Mouse (Mus musculus) midbrain, embryonic 12.5 days (tissue): ENCODE measurements around the gene Csde1. TPM values are rescaled to one million over a fixed set of nuclear protein-coding genes. Genes with fewer than 3 reads are reported as not detected.

ENCODE experiments used
- ATAC-seq: fragments of 200-750 bp; cut with Nextera tagmentation; 2 replicates; pipeline ENCODE4 v1.8.0; 2017; ENCODE audit warnings: low read depth, moderate TSS enrichment, moderate library complexity; ENCODE audit not compliant: low FRiP score
- H3K27ac ChIP-seq: fragments of 300-500 bp; sonication (generic); replicated peaks from 2 replicates; pipeline ENCODE4 v1.5.1; 2016; ENCODE audit warnings: mild to moderate bottlenecking
- H3K27me3 ChIP-seq: fragments of 300-500 bp; sonication (generic); 2 replicates; pipeline ENCODE4 v1.6.1; 2016; ENCODE audit warnings: mild to moderate bottlenecking
- H3K36me3 ChIP-seq: fragments of 300-500 bp; sonication (generic); 2 replicates; pipeline ENCODE4 v1.6.1; 2016
- H3K4me1 ChIP-seq: fragments of 300-500 bp; sonication (generic); 2 replicates; pipeline ENCODE4 v1.6.1; 2016
- H3K4me2 ChIP-seq: fragments of 300-500 bp; sonication (generic); replicated peaks from 2 replicates; pipeline ENCODE4 v1.6.1; 2016; ENCODE audit warnings: mild to moderate bottlenecking, moderate library complexity
- H3K4me3 ChIP-seq: fragments of 300-500 bp; sonication (generic); 2 replicates; pipeline ENCODE4 v1.5.1; 2016; ENCODE audit warnings: mild to moderate bottlenecking
- H3K9ac ChIP-seq: fragments of 300-500 bp; sonication (generic); replicated peaks from 2 replicates; pipeline ENCODE4 v1.6.1; 2016; ENCODE audit warnings: mild to moderate bottlenecking, moderate library complexity
- H3K9me3 ChIP-seq: fragments of 300-500 bp; sonication (generic); 2 replicates; pipeline ENCODE4 v1.6.1; 2016; ENCODE audit warnings: mild to moderate bottlenecking
- WGBS: fragments of 180-500 bp; shearing (Covaris S2); methylation state at CpG from one replicate; pipeline ENCODE4 v1.1.7; 2016; 5-methylcytosine and 5-hydroxymethylcytosine counted together
- polyA plus RNA-seq: library from polyadenylated mRNA; unstranded; fragments of >200 nt; fragmentation: Nextera tagmentation; extraction: Ambion mirVana; gene quantifications from 2 replicates; pipeline ENCODE4 v1.2.1, GENCODE M21; 2016

The Csde1 gene
- polyA plus RNA-seq, result 493 and 530 TPM in 2 replicates

DNA sequence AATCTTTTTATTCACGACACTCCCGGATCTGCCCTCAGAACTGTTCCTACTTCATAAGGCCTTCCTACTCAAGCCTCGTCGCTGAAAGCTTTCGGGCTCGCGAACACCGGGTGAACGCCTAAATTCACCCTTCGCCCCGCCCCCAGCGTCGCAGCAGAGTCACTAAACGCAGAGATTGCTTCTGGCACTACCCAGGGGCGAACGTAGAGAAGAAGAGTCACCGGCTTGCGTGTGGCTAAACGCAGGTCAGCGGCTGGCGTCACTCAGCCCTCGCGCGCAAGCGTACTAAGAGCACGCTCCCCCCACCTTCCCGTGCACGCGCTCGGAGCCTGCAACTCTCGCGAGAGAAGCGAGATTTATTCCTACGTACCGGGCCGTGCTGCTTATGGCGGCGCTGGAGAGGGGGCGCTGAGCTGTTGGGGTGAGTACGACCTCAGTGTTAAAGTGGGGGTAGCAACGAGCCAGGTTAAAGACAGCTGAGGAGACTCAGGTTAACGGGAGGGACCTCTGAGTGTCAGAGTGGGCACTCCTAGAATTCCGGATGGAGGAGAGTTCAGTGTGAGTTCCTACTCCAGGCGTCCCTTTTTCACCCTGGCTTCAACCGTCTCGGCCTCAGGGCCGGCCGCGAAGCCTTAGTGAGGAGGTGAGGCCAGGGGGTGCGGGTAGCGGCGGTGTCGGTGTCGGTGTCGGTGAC is at the start of gene Csde1:
Csde1 (plus strand) TSS at position 178 of the 694 bp plus-strand sequence.
- H3K9ac ChIP-seq, result peak within 1 kb of the TSS; percentile 81
- no peaks in the 10 kb centered on the region for H3K36me3 ChIP-seq
- ATAC-seq, result peak; percentile 93
- peak within 1 kb of the TSS; percentile 65 for H3K4me2 ChIP-seq
- peaks cover 8% of the 10 kb centered on the region for H3K4me1 ChIP-seq
- H3K27ac ChIP-seq, result peak within 1 kb of the TSS; percentile 90
- H3K4me3 ChIP-seq, result peak within 1 kb of the TSS; percentile 60
- no peaks in the 10 kb centered on the region for H3K9me3 ChIP-seq
- no peaks in the 10 kb centered on the region for H3K27me3 ChIP-seq
- WGBS, result under 1% methylated on average over 55 of the region's 55 CpGs

DNA sequence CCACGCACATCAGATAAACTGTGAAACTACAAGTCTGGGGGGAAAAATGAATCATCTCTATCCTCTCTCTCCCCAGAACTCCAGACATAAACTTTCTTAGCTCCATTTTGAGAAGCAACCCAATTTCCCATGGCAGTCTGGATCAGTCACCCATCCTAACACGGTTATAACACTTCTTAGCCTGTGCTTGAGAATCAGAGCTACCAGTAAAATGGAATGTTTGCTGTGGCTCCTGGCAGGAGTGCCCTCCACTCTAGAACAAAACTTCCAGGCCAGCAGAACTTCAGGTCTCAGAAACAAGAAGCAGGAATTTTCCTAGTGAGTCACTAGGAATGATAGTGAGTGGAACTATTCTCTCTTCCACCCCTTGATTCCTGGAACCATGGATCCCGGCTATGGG is 49.7 kb upstream of the Csde1 start:
- H3K36me3 ChIP-seq, result no peaks in the 10 kb centered on the region
- H3K4me1 ChIP-seq, result peaks cover 7% of the 10 kb centered on the region; the same call in 1 of the 2 replicates
- no peak overlapping the region for H3K4me3 ChIP-seq
- H3K4me2 ChIP-seq, result no peak overlapping the region
- H3K27me3 ChIP-seq, result no peaks in the 10 kb centered on the region
- H3K9me3 ChIP-seq, result no peaks in the 10 kb centered on the region
- ATAC-seq, result no peak
- WGBS, result 96% methylated on average over 3 of the region's 3 CpGs
- H3K9ac ChIP-seq, result no peak overlapping the region
- peak overlapping the region; percentile 49; the same call in 1 of the 2 replicates for H3K27ac ChIP-seq

DNA sequence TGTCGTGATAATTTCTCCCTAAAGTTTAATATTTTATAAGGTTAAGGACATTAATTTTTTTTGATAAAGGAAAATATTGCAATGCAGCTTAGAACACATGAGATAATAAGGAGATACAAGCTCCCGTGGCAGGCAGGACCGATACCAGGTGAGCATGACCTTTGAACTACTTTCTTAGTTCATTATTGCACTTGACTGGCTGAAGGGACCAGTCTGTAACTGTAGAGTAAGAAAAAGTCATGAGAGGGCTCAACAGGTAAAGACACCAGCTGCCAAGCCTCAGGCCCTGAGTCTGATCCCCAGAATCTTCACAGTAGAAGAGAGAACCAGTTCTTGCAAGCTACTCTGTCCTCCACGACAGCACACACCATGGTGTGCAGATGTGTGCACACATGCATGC is 43.3 kb upstream of the Csde1 start:
- H3K4me3 ChIP-seq, result no peak overlapping the region
- no peak overlapping the region for H3K4me2 ChIP-seq
- H3K27ac ChIP-seq, result no peak overlapping the region
- H3K9me3 ChIP-seq, result no peaks in the 10 kb centered on the region
- peaks cover 8% of the 10 kb centered on the region for H3K4me1 ChIP-seq
- H3K36me3 ChIP-seq, result no peaks in the 10 kb centered on the region
- no peak for ATAC-seq
- no peak overlapping the region for H3K9ac ChIP-seq
- WGBS, result 79% methylated on average over 4 of the region's 4 CpGs
- H3K27me3 ChIP-seq, result no peaks in the 10 kb centered on the region

DNA sequence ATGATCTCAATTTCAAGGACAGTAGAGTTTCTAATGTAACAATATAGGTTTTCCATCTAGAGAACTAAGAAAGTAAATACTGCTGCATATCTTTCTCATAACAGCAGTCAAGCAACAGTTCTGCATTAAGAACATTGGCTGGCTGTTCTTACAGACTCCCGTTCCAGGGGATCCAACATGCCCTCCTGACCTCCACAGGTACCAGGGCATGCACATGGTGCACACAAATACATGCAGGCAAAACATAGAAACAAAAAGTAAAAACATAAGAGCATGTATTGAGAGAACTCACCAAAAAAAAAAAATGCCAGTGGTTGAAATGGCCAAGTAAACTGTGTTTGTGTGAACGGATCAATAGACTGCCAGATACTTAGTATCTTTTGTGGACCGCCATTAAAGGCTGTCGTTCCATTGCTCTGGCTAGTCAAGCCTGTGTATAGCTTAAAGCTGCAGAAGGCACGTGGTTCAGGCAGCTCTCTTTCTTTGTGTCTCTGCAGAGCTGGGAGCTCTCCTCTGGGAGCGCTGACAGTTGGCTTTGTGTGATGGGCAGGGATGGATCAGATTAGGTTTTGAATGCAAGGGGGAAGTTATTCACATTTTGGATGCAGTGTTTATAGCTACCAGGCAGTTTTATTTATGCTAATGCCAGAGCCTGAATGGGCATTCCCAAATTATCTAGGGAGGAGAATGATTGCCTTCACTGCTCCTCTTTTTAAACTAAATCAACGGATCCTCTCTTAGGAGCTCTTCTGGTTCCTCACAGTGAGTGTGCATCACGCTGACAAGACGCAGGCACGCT is 40.5 kb upstream of the Csde1 start:
- 11% methylated on average over 10 of the region's 10 CpGs for WGBS
- peak overlapping the region; percentile 16; the same call in 1 of the 2 replicates for H3K4me3 ChIP-seq

DNA sequence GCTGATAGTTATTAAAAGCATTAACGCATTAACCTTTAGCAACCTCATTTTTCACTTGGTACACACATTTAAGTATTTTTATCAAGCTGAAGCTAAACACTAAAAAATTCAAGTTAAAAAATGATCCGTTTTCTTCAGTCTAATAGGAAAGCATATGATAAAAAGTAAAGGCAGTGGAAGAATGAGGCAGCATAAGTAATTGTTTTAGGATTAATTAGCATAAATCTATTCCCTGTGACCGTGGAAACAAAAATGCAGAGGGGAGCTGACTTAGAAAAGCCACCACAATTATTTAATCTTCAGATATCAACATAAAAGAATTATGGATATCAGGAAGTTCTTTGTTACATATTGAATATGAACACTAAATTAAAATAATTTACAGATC is 39.9 kb upstream of the Csde1 start:
- Histone ChIP-seq H3K9me3 (no peaks in the 10 kb centered on the region), H3K27ac (peak overlapping the region; percentile 84), H3K36me3 (no peaks in the 10 kb centered on the region), H3K9ac (no peak overlapping the region), H3K27me3 (no peaks in the 10 kb centered on the region), H3K4me1 (peaks cover 8% of the 10 kb centered on the region), H3K4me2 (peak overlapping the region; percentile 49), H3K4me3 (no peak overlapping the region)
- 26% methylated on average over 3 of the region's 3 CpGs for WGBS
- ATAC-seq, result no peak; the same call in 1 of the 2 replicates

More for the DNA sequence above, 40.5 kb upstream of the Csde1 start:
- no peaks in the 10 kb centered on the region for H3K36me3 ChIP-seq
- H3K27me3 ChIP-seq, result no peaks in the 10 kb centered on the region
- H3K9me3 ChIP-seq, result no peaks in the 10 kb centered on the region
- peaks cover 8% of the 10 kb centered on the region for H3K4me1 ChIP-seq
- peak overlapping the region; percentile 49 for H3K4me2 ChIP-seq
- peak; percentile 98 for ATAC-seq
- no peak overlapping the region for H3K9ac ChIP-seq
- peak overlapping the region; percentile 84 for H3K27ac ChIP-seq

DNA sequence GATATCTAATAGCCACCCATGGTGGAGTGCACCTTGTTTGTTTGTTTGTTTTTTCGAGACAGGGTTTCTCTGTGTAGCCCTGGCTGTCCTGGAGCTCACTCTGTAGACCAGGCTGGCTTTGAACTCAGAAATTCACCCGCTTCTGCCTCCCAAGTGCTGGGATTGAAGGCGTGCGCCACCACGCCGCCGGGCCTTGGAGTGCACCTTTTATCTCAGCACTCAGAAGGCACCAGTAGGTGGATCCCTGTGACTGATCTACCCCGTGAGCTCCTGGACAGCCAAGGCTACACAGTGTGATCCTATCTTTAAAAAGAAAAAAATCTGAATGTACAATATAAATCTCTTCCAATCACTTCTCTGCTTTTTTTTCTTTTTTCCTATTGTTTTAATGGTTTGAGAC is 29.2 kb upstream of the Csde1 start:
- ATAC-seq, result no peak
- Histone ChIP-seq H3K4me3 (no peak overlapping the region), H3K4me2 (no peak overlapping the region), H3K27ac (no peak overlapping the region), H3K4me1 (peaks cover 3% of the 10 kb centered on the region; the same call in 1 of the 2 replicates), H3K9me3 (no peaks in the 10 kb centered on the region), H3K9ac (no peak overlapping the region), H3K27me3 (no peaks in the 10 kb centered on the region), H3K36me3 (no peaks in the 10 kb centered on the region)
- WGBS, result 82% methylated on average over 8 of the region's 8 CpGs

DNA sequence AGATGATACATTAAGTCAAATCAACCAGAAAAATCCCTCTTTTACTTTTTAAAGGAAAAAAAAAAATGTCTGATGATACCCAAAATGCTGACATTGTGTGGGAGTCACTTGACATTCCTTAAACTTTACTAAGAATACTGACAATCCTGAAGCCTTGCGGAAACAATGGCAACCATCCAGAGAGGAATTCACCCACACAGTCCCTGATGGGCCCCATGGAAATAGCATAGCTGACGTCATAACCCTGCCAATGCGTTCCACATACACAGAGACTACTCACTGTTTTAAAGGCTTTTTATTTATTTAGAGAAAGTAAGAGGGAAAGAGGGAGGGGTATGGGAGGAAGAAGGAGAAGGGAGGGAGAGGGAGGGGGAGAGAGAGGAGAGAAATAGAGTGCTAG is 27.3 kb upstream of the Csde1 start:
- ATAC-seq, result no peak
- Histone ChIP-seq H3K9me3 (no peaks in the 10 kb centered on the region), H3K4me3 (no peak overlapping the region), H3K4me2 (no peak overlapping the region), H3K9ac (no peak overlapping the region), H3K27me3 (no peaks in the 10 kb centered on the region), H3K4me1 (peaks cover 12% of the 10 kb centered on the region), H3K27ac (no peak overlapping the region), H3K36me3 (no peaks in the 10 kb centered on the region)
- WGBS, result 58% methylated on average over 3 of the region's 3 CpGs

DNA sequence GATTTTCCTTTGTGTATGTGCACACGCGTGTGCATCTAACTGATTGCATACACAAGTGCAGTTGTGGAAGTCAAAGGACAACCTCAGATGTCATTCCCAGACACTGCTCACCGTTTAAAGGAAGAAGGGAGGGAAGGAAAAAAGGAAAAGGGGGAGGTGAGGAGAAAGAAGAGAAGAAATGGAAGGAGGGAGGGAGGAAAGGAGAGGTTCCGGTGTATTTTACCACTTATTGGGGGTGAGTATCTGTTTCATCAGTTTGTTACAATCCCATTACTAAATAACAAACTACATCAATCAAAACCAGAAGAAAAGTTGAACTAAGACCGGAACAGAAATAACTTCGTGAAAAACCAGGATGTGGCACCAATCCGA is 25.0 kb upstream of the Csde1 start:
- peak overlapping the region; percentile 91; the same call in 1 of the 2 replicates for H3K9ac ChIP-seq
- ATAC-seq, result peak; percentile 21; the same call in 1 of the 2 replicates
- peak overlapping the region; percentile 80 for H3K4me3 ChIP-seq
- peak overlapping the region; percentile 68 for H3K4me2 ChIP-seq
- peaks cover 23% of the 10 kb centered on the region for H3K36me3 ChIP-seq
- H3K27me3 ChIP-seq, result no peaks in the 10 kb centered on the region
- peak overlapping the region; percentile 90 for H3K27ac ChIP-seq
- peaks cover 12% of the 10 kb centered on the region for H3K4me1 ChIP-seq
- no peaks in the 10 kb centered on the region for H3K9me3 ChIP-seq
- WGBS, result 51% methylated on average over 7 of the region's 7 CpGs

DNA sequence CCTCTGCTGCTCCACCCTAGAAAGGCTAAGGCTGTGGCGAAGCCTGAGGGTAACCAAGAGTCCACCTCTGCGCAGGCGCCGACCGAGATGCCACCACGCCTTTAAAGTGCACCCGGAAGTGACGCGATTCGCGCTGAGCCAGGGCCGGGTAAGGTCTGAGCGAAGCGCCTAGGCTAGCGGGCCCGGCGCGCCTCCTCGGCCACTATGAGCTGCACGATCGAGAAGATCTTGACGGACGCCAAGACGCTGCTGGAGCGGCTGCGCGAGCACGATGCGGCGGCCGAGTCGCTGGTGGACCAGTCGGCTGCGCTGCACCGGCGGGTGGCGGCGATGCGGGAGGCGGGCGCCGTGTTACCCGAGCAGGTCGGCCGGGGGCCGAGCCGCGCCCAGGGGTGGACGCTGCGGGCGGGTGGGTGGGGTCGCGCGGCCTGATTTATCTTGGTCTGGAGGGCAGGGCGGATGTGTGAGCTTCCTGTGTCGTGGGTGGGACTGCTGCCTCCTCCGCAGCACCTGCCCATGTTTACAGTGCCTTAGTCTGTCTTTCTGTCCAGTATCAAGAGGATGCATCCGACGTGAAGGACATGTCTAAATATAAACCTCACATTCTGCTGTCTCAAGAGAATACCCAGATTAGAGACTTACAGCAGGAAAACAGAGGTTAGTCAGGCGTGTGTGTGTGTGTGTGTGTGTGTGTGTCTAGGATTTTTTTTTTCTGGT is 24.5 kb upstream of the Csde1 start, which contains the start of gene Sike1:
Sike1 (plus strand) TSS at position 104 of the 717 bp plus-strand sequence.
- peaks cover 28% of the 10 kb centered on the region for H3K36me3 ChIP-seq
- H3K9ac ChIP-seq, result peak within 1 kb of the TSS; percentile 91
- peak within 1 kb of the TSS; percentile 68 for H3K4me2 ChIP-seq
- peaks cover 3% of the 10 kb centered on the region; the same call in 1 of the 2 replicates for H3K9me3 ChIP-seq
- H3K4me3 ChIP-seq, result peak within 1 kb of the TSS; percentile 80
- H3K4me1 ChIP-seq, result peaks cover 12% of the 10 kb centered on the region
- peak within 1 kb of the TSS; percentile 90 for H3K27ac ChIP-seq
- no peaks in the 10 kb centered on the region for H3K27me3 ChIP-seq
- peak; percentile 97 for ATAC-seq
- WGBS, result 1% methylated on average over 57 of the region's 60 CpGs

DNA sequence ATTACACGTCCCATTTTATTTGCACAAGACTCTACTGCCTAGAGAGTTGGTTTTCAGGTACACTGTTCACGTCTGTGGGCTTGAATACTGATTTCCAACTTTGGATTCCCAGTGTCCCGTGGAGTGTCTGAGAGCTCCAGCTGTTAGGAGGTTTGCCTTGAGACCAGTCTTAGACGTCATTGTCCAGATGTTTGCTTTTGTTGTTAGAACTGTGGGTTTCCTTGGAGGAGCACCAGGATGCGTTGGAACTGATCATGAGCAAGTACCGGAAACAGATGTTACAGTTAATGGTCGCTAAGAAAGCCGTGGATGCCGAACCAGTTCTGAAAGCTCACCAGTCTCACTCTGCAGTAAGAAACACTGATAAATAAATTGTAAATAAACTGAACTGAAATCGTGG is 23.2 kb upstream of the Csde1 start:
- H3K36me3 ChIP-seq, result peaks cover 38% of the 10 kb centered on the region

DNA sequence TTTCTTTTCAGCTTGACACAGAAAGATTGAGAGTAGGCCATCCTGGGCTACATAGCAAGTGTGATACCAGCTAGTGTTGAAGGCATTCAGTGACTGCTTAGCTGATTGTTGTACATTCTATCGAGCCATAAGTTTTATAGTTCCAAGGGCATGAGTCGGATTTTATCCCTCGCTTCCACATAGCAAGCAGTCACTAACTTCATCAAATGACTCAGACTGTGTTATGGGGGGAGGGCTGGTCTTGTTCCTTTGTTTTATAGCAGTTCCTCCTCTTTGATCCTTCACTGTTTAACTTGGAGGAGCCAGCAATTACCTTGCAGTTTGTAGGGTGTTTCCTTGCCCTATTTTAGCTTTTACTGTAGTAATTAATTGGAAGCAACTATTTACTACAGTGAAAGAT is 22.6 kb upstream of the Csde1 start:
- Histone ChIP-seq H3K4me3 (no peak overlapping the region), H3K4me1 (peaks cover 12% of the 10 kb centered on the region), H3K9ac (no peak overlapping the region), H3K4me2 (no peak overlapping the region), H3K27me3 (no peaks in the 10 kb centered on the region), H3K27ac (no peak overlapping the region), H3K36me3 (peaks cover 43% of the 10 kb centered on the region), H3K9me3 (peaks cover 3% of the 10 kb centered on the region; the same call in 1 of the 2 replicates)
- WGBS, result 96% methylated on average over 3 of the region's 3 CpGs
- ATAC-seq, result no peak

More for the DNA sequence above, 23.2 kb upstream of the Csde1 start:
- Histone ChIP-seq H3K27ac (no peak overlapping the region), H3K4me1 (peaks cover 12% of the 10 kb centered on the region), H3K4me2 (no peak overlapping the region), H3K9ac (no peak overlapping the region), H3K4me3 (no peak overlapping the region), H3K9me3 (peaks cover 3% of the 10 kb centered on the region; the same call in 1 of the 2 replicates), H3K27me3 (no peaks in the 10 kb centered on the region)
- WGBS, result 78% methylated on average over 10 of the region's 10 CpGs
- no peak for ATAC-seq
